Mouse (Mus musculus) midbrain, embryonic 14.5 days (tissue): Measurements from ENCODE around the gene Tbc1d1. TPM values are rescaled to one million over a fixed set of nuclear protein-coding genes. Genes with fewer than 3 reads are reported as not detected.
A peak's percentile ranks its signal among the peaks of the same experiment; 100 is the strongest.

Experiments
- ATAC-seq: fragments of 200-750 bp; cut with Nextera tagmentation; 2 replicates; pipeline ENCODE4 v1.8.0; 2017; ENCODE audit warnings: moderate number of reproducible peaks, moderate library complexity; ENCODE audit not compliant: low FRiP score, low TSS enrichment
- DNase-seq: peaks from one replicate; pipeline ENCODE4 v3.0.0-alpha.2; 2015
- H3K27ac ChIP-seq: fragments of 300-500 bp; sonication (generic); replicated peaks from 2 replicates; pipeline ENCODE4 v1.5.1; 2014; ENCODE audit warnings: mild to moderate bottlenecking, low read depth, low read length, moderate library complexity
- H3K27me3 ChIP-seq: fragments of 300-500 bp; sonication (generic); 2 replicates; pipeline ENCODE4 v1.6.1; 2014; ENCODE audit warnings: low read length, control low read depth, mixed read lengths; ENCODE audit not compliant: control insufficient read depth, insufficient read depth
- H3K36me3 ChIP-seq: fragments of 300-500 bp; sonication (generic); 2 replicates; pipeline ENCODE4 v1.6.1; 2014; ENCODE audit warnings: low read length, control low read depth; ENCODE audit not compliant: control insufficient read depth, insufficient read depth
- H3K4me1 ChIP-seq: fragments of 300-500 bp; sonication (generic); 2 replicates; pipeline ENCODE4 v1.6.1; 2014; ENCODE audit warnings: mild to moderate bottlenecking, antibody characterized with exemption, low read length, control low read depth; ENCODE audit not compliant: control insufficient read depth, insufficient read depth
- H3K4me2 ChIP-seq: fragments of 300-500 bp; sonication (generic); 2 replicates; pipeline ENCODE4 v1.6.1; 2014; ENCODE audit warnings: mild to moderate bottlenecking, low read length, moderate library complexity
- H3K4me3 ChIP-seq: fragments of 300-500 bp; sonication (generic); replicated peaks from 2 replicates; pipeline ENCODE4 v1.5.1; 2014; ENCODE audit warnings: low read depth, low read length
- H3K9ac ChIP-seq: fragments of 300-500 bp; sonication (generic); replicated peaks from 2 replicates; pipeline ENCODE4 v1.6.1; 2014; ENCODE audit warnings: mild to moderate bottlenecking, low read length, moderate library complexity
- H3K9me3 ChIP-seq: fragments of 300-500 bp; sonication (generic); 2 replicates; pipeline ENCODE4 v1.6.1; 2016; ENCODE audit warnings: low read length, control low read depth, mixed read lengths; ENCODE audit not compliant: control insufficient read depth
- WGBS: fragments of 180-500 bp; shearing (Covaris S2); extraction: QIAGEN DNeasy Blood & Tissue Kit; methylation state at CpG from one replicate; pipeline ENCODE4 v1.1.7; 2014; 5-methylcytosine and 5-hydroxymethylcytosine counted together
- polyA plus RNA-seq: library from polyadenylated mRNA; unstranded; fragments of >200 nt; fragmentation: Nextera tagmentation; extraction: Ambion mirVana; gene quantifications from 2 replicates; pipeline ENCODE4 v1.2.1, GENCODE M21; 2014

Tbc1d1 gene
- polyA plus RNA-seq, 1 experiment from 2014 or later: 11.7 TPM

- Histone ChIP-seq H3K4me2 (no peak overlapping the region), H3K9me3 (no peaks in the 10 kb centered on the region), H3K9ac (no peak overlapping the region), H3K36me3 (no peaks in the 10 kb centered on the region), H3K27ac (no peak overlapping the region), H3K4me1 (peaks cover 7% of the 10 kb centered on the region), H3K27me3 (no peaks in the 10 kb centered on the region), H3K4me3 (no peak overlapping the region)
- 62% methylated on average over 7 of the region's 7 CpGs for WGBS
- DNase-seq: no peak
- ATAC-seq: no peak
Observed at GRCm38 (mm10) chr5:64299508-64300324, 143.6 kb downstream of the Tbc1d1 start.

- ATAC-seq (no peak), DNase-seq (no peak)
- Histone ChIP-seq H3K4me3 (no peak overlapping the region), H3K9me3 (no peaks in the 10 kb centered on the region), H3K27ac (no peak overlapping the region), H3K4me1 (peaks cover 7% of the 10 kb centered on the region), H3K9ac (no peak overlapping the region), H3K36me3 (no peaks in the 10 kb centered on the region), H3K27me3 (no peaks in the 10 kb centered on the region), H3K4me2 (no peak overlapping the region)
- 65% methylated on average over 4 of the region's 4 CpGs for WGBS
Observed at GRCm38 (mm10) chr5:64301246-64301645, 145.1 kb downstream of the Tbc1d1 start.

- Histone ChIP-seq H3K4me1 (no peaks in the 10 kb centered on the region), H3K4me2 (no peak overlapping the region), H3K27me3 (no peaks in the 10 kb centered on the region), H3K9ac (no peak overlapping the region), H3K36me3 (no peaks in the 10 kb centered on the region), H3K27ac (no peak overlapping the region), H3K9me3 (no peaks in the 10 kb centered on the region), H3K4me3 (no peak overlapping the region)
- DNase-seq (no peak), ATAC-seq (no peak)
- 98% methylated on average over 2 of the region's 2 CpGs for WGBS
Observed at GRCm38 (mm10) chr5:64307289-64307688, 151.2 kb downstream of the Tbc1d1 start.

GRCm38 (mm10) chr5:64312295-64312694 is 156.2 kb downstream of the Tbc1d1 start:
- Histone ChIP-seq H3K4me3 (no peak overlapping the region), H3K27me3 (no peaks in the 10 kb centered on the region), H3K36me3 (no peaks in the 10 kb centered on the region), H3K9ac (no peak overlapping the region), H3K9me3 (no peaks in the 10 kb centered on the region), H3K27ac (no peak overlapping the region), H3K4me2 (no peak overlapping the region), H3K4me1 (peaks cover 16% of the 10 kb centered on the region)
- WGBS: 65% methylated on average over 5 of the region's 5 CpGs
- DNase-seq: no peak
- ATAC-seq: no peak

GRCm38 (mm10) chr5:64313481-64313880 is 157.4 kb downstream of the Tbc1d1 start:
- 86% methylated on average over 1 of the region's 1 CpGs for WGBS
- DNase-seq (no peak), ATAC-seq (peak; percentile 28; the same call in 1 of the 2 replicates)
- H3K9ac ChIP-seq: no peak overlapping the region
- H3K9me3 ChIP-seq: no peaks in the 10 kb centered on the region
- peak overlapping the region; percentile 87 for H3K27ac ChIP-seq
- H3K27me3 ChIP-seq: no peaks in the 10 kb centered on the region
- H3K36me3 ChIP-seq: no peaks in the 10 kb centered on the region
- peaks cover 16% of the 10 kb centered on the region for H3K4me1 ChIP-seq
- no peak overlapping the region for H3K4me2 ChIP-seq
- no peak overlapping the region for H3K4me3 ChIP-seq

GRCm38 (mm10) chr5:64314288-64315052 is 158.4 kb downstream of the Tbc1d1 start:
- DNase-seq (peak; percentile 64), ATAC-seq (peak; percentile 66)
- H3K9ac ChIP-seq: no peak overlapping the region
- H3K9me3 ChIP-seq: no peaks in the 10 kb centered on the region
- 2% methylated on average over 6 of the region's 6 CpGs for WGBS
- peaks cover 16% of the 10 kb centered on the region for H3K4me1 ChIP-seq
- peak overlapping the region; percentile 87 for H3K27ac ChIP-seq
- H3K36me3 ChIP-seq: no peaks in the 10 kb centered on the region
- no peak overlapping the region for H3K4me2 ChIP-seq
- no peaks in the 10 kb centered on the region for H3K27me3 ChIP-seq
- H3K4me3 ChIP-seq: no peak overlapping the region

GRCm38 (mm10) chr5:64315088-64315487 is 159.0 kb downstream of the Tbc1d1 start:
- no peak overlapping the region for H3K9ac ChIP-seq
- no peaks in the 10 kb centered on the region for H3K36me3 ChIP-seq
- peak overlapping the region; percentile 87; the same call in 1 of the 2 replicates for H3K27ac ChIP-seq
- no peaks in the 10 kb centered on the region for H3K27me3 ChIP-seq
- H3K9me3 ChIP-seq: no peaks in the 10 kb centered on the region
- 78% methylated on average over 1 of the region's 1 CpGs for WGBS
- DNase-seq: no peak
- no peak for ATAC-seq
- H3K4me1 ChIP-seq: peaks cover 16% of the 10 kb centered on the region
- no peak overlapping the region for H3K4me3 ChIP-seq
- no peak overlapping the region for H3K4me2 ChIP-seq

- no peaks in the 10 kb centered on the region for H3K9me3 ChIP-seq
- H3K4me1 ChIP-seq: peaks cover 10% of the 10 kb centered on the region
- H3K4me2 ChIP-seq: no peak overlapping the region
- no peak overlapping the region for H3K4me3 ChIP-seq
- H3K9ac ChIP-seq: no peak overlapping the region
- WGBS: 93% methylated on average over 4 of the region's 4 CpGs
- H3K27ac ChIP-seq: no peak overlapping the region
- ATAC-seq (no peak), DNase-seq (no peak)
- 0 out of 2 replicates have a peak, but pooled peaks cover 2% of the 10 kb centered on the region for H3K36me3 ChIP-seq
- H3K27me3 ChIP-seq: no peaks in the 10 kb centered on the region
Observed at GRCm38 (mm10) chr5:64323286-64323685, 167.2 kb downstream of the Tbc1d1 start.
